Mouse (Mus musculus): ENCODE measurements around the gene Ciita.

The Ciita gene

DNA sequence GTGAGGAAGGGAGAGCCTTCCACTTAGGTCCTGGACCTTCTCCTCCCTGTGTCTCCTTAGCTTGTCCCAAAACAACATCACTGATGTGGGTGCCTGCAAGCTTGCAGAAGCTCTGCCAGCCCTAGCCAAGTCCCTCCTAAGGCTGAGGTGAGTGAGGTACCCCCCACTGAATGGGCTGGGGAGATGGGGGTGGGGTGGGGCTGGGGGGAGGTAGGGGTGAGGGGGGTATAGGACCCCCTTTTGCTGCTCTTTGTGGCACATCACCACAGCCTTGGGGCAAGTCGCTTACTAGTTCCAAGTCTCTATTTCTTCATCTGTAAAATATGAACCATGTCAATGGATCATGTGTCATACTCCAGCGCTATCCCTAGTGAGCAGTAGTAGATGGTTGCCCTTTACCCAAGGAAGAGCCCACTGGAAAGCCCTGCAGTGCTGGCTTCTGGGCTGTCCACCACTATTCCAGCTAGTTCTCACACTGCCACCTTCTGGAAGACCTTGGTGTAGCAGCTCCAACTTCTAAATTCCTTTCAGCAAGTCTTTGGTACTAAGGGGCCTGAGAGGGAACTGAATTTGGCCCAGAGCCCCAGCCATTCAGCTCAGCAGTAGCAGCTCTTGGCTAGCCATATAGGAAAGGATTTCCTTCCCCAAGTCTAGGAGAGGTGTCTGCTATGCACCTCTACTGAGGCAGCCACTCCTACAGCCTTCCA, 41.2 kb downstream of the Ciita start:
- DNase-seq (ENCODE audit: low spot score), result peak; percentile 91

DNA sequence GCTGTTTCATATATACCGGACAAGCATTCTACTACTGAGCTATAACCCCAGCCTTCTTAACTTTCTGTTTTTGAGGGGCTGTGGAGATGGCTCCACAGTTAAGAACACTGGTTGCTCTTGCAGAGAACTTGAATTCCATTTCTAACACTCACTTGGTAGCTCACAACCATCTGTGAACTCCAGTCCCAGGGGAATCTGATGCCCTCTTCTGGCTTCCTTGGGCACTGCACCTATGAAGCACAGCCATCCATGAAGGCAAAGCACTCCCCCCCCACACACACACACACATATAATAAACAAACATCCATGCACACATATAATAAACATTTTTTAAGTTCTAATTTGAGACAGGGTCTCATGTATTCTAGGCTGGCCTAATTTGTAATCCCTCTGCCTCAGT, 43.0 kb downstream of the Ciita start:
- DNase-seq (ENCODE audit: low spot score), result peak; percentile 83

DNA sequence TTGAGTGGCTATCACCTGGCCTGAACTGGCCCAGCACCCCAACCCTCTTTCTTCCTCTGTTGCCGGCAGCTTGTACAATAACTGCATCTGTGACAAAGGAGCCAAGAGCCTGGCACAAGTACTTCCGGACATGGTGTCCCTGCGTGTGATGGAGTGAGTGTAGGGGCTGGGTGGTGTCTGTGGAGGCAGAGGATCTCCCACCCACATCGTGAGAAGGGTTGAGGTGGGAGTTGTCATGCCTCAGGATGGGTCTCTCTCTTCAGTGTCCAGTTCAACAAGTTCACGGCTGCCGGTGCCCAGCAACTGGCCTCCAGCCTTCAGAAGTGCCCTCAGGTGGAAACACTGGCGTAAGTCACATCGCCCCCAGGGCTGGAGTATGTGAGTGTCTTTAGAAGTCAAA, 43.8 kb downstream of the Ciita start:
- DNase-seq (ENCODE audit: low spot score), result no peak

DNA sequence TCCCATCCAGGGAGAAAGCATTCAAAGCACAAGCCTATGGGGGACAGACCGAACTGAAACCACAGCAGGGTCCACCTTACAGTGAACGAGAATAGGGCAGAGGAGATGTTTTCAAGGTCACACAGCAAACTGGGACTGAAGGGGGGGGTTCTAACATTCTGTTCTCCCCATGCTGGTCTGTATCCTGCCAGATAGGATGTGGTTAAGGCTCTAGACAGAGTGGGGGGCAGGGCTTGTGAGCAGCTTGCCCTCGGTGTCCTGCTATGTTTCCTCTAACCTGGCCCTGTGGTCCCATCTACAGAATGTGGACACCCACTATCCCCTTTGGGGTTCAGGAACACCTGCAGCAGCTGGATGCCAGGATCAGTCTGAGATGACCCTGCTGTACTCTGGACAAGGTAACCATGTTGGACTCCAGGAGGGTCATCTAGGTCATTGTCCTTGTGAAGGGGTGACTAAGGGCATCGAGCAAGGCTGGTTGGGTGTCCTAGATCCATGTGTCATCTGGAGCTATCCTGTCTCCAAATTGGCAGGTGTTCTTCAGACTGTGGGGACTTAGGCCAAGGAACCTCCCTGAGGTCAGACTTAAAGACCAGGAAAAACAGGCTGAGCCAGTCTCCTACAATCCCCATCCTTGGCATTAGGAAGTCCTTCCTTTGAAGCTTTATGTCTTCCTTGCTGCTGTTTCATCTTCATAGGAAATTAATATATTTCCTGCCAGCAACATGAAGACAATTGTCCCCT, 45.2 kb downstream of the Ciita start:
- DNase-seq (ENCODE audit: low spot score), result no peak

DNA sequence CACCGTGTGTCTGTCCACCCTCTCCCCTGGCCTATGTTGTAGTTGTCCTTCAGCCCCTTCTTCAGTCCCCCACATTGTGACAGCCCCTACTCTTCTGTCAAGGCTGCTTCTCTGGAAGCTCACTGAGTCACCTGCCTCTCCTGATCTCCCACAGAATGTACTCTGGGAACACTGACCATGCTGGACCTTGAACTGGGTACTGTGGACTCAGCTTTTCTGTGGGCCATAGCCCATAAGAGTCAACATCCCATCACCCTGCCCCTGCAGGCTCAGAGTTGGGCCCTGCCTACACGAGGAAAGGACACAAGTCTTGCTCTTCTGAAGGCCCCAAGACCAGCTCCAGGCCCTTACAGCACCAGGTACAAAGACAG, 45.7 kb downstream of the Ciita start:
- DNase-seq (ENCODE audit: low spot score), result no peak

DNA sequence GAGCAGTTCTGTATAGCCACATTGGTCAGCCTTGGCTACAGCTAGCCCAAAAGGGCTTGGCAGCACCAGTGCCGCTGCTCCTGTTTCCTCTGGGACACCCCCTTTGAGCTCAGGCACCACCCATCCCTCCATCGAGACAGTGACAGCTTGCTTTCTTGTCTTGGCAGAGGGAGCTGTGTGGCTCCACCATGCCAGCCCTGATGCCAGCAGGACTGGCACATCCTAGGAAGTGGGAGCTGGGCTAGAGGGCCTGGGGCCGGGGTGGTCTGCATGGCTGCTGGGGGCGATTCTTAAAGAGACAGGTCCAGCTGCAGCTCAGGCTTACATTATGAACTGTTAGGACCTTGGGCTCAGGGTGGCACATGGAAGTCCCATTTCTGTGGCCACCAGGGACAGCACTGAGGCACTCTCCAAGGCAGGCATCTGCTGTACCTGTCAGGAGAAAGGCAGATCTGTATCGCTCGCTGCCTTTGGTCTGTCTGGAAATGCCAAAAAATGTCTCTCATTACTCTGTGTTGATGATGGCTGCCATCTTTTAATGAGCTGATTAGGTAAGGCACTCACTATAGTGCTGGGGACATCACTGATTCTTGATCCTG, 47.3 kb downstream of the Ciita start:
- no peak for DNase-seq (ENCODE audit: low spot score)

DNA sequence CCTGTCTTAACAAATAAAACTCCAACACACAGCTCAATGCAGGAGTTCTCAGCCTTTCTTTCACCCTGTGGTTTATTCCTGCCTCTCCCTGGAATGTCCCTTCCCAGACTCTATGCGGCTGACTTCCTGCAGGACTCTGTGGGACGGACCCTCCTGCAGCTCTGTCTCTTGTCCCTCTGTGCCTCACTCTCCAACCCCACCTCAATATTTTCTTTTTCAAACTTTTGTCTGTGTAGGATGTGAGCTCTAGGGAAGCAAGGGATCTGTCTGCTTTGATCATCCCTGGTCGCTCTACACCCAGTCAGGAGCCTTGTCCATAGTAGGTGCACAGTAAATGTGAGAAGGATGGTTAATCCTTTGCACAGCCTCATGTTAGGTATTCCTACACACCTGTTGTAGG, 48.5 kb downstream of the Ciita start:
- no peak for DNase-seq (ENCODE audit: low spot score)

DNA sequence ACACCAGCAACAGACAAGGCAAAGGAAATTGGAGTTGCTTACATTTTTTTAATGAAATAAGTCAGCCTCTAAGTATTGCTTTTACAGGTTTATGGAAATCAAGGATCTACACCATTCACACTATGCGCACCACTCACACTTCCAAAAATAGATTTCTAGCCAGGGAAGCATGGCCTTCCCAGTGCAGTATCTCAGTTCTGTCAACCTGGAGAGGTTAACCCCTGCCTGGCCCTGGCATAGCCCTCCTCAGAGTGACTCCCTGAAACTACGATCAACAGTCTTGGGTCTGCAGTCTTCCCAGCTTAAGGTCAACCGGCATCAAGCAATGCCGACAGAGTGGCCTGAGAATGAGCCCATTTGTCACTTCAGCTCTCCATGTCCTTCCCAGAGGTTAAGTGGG, 50.3 kb downstream of the Ciita start:
- DNase-seq (ENCODE audit: low spot score), result no peak

DNA sequence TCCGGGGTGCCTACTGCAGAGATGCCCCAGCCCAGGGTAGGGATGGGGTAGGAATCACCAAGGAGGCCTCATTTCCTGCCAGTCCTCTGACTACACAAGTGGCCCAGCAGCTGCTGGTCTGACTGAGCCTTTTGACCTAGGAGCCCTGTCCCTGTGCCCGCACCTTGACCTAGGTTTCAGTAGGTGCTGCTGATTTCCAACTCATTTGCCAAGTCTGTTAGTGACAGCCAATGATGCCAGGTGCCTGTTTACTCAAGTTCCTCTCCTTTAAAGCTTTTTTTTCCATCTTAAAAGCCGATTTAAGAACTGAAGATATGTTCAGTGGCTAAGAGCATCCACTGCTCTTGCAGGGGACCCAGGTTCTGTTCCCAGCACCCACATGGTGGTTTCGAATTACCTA, 53.9 kb downstream of the Ciita start:
- no peak for DNase-seq (ENCODE audit: low spot score)

DNA sequence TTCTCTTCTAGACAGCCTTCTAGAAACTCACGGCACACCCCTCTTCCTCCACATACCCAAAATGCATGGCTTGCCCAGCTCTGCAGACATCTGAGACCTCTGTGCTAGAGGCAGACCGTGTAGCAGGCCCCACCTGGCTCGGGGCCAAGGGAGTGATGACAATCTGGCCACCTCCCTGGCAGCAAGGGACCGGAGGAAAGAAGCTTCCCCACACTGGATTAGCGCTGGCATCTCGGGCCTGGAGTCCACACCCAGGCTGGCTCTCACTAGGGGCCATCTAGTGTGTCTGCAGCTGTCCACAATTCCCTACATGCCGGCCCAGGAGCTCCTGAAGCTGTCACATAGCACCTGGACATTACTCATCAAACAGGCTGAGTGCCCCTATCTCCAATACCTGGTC, 54.7 kb downstream of the Ciita start:
- DNase-seq (ENCODE audit: low spot score), result no peak

DNA sequence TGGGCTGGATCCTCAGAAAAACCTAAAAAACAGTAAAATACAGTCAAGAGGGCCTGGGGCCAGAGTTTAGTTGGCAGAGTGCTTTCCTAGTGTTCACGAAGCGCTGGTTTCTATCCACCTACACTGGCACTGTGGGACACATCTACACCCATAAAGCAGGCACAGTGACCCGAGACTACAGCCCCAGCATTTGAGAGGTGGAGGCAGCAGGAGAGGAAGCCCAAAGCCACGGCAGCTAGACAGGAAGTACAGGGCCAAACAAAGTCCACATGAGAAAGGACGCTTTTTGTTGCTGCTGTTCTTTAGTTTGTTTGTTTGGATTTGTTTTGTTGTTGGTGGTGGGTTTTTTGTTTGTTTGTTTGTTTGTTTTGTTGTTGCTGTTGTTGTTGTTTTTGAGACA, 56.5 kb downstream of the Ciita start:
- no peak for DNase-seq (ENCODE audit: low spot score)

DNA sequence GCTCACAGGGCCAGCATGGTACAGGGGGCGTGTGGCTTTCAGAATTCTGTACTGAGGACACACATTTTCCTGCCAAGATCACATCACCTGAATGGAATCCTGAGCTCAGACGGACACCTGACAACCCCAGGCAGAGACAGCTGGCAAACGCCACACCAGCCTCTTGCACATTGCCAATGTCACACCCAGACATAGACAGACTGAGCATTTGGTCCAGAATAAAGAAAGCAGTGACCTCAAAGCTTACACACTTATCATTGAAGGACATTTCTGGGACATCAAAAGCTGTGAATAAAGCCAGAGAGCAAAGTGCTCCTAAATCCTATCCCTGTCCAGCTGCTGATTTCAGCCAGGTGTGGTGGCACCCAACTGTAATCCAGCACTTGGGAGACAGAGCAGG, 57.1 kb downstream of the Ciita start:
- DNase-seq (ENCODE audit: low spot score), result no peak

DNA sequence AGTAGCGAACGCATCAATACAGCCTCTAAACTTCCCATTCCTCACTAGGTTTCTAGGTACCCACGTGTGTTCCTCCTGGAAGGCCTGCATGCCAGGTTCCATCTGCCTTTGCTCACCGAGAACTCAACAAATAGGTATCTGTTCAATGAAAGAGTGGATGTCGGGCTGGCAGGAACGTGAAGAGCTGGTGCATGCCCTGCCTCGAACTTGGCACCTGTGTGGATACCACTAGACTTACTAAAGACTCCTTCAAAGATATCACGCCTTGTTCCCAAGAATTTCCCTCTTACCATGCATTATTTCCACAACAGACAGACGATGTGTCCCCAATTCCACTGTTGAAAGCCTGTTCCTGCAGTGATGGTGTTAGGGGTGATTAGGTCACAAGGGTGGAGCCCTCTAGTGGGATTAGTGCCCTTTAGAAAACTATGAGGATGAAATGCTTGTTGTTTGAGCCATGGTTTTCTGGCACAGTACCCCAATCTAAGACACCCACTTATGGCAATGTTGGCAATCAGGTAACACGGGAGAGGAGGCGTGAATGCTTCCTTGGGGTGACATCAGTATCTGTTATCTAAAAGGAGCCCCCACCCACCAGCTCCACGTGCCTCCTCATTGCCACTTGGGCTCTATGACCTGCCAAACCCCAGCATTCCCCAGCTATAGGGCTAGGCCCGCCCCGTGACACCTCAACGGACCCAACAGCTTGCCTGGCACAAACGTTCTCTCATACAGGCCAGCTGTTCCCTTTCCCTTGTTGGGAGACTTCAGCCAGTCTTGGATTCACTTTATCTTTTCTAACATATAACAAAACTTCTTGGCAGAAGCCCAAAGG, 61.1 kb downstream of the Ciita start:
- DNase-seq (ENCODE audit: low spot score), result no peak

DNA sequence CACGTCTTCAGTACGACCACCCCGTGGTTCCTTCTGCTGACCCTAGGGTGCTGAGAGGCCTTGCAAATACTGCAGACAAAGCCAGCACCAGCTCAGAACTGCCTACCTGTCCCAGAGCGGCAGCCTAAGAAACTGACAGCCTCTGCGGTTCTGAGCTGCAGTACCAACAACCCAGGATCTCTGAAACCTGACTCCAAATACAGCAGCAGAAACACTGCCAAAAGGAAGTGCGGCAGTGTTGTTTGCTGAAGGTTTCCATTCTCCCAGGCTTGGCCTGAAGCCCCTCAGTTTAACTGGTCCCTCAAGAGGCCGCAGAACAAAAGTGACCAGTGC, 61.7 kb downstream of the Ciita start:
- DNase-seq (ENCODE audit: low spot score), result no peak

DNA sequence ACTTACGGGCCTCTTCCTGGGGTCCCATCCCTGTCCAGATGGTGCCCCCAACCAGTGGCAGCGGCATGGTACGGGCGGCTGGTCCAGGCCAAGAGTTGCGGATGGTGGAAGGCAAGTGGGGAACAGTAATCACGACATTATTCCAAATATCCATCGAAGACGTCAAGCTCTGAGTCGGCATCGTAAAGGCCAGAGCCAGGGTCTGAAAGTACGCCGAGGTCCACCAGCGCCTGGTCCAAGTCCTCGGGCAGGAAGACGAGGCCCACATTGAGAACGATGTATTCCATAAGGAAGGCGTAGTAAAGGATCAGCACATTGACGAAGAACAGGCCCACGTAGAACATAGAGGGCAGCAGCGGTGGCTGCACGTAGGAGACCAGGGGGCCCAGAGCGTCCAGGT, 62.4 kb downstream of the Ciita start:
- DNase-seq (ENCODE audit: low spot score), result no peak

DNA sequence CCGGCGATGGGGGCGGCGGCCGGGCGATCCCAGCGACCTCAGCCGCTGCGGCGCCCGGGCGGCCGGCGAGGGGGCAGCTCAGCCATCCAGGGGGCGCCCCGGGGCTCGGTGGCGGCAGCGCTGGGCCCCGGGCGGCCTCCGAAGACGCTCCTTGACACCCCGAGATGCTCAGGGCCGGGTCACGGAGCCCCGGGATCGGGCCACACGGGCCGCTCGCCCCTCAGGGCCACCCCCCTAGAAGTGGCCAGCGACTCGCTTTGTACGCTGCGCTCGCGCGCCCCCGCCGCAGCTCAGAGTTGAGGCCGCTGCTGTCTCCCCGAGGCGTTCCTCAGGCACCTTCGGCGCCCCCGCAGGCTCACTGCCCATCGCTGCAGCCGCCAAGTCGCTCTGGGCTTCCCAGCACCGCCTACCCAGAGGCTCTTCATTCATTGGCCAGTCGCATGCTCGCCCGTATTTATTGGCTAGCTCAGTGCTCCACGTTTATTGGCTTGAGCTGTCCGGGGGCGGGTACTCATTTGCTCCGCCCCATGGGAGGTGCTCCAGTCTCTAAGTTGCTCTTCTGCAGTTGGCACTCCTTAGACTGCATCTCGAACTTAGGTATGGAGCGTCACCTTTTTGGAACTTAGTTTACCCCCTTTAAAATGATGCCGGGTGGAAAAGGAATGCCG, 63.0 kb downstream of the Ciita start, which contains the start of gene Dexi:
Gene Dexi, minus strand, starts transcription at position 357 of the 668 bp plus-strand sequence.
- peak; percentile 97 for DNase-seq (ENCODE audit: low spot score)

DNA sequence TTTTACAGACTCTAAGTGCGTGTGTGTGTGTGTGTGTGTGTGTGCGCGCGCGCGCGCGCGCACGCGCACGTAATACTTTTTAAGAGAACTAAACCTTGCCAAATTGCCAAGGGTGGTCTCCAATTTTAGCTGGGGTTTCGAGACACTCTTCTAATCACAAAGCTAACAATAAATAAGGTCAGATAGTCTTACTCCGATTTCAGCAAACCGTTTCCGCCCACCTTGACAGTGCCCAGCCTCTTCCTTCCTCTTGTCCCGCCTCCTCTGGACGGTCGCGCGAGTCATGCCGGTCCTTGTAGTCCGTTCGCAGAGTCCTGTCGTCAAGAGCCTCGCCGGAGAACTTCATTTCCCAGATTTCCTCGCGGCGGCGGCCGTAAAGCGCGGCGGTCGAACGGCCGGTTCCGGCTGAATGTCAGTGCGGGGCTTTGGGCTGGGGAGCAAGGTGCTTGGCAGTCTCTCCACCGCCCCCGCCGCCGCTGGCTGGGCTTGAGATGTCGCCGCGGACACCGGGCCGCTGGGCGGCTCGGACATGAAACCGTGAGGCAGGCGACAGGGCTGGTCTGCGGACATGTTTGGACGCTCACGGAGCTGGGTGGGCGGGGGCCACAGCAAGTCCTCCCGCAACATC, 65.2 kb downstream of the Ciita start, which contains the start of gene Clec16a:
Gene Clec16a, plus strand, starts transcription at position 345 of the 628 bp plus-strand sequence.
- peak; percentile 96 for DNase-seq (ENCODE audit: low spot score)

DNA sequence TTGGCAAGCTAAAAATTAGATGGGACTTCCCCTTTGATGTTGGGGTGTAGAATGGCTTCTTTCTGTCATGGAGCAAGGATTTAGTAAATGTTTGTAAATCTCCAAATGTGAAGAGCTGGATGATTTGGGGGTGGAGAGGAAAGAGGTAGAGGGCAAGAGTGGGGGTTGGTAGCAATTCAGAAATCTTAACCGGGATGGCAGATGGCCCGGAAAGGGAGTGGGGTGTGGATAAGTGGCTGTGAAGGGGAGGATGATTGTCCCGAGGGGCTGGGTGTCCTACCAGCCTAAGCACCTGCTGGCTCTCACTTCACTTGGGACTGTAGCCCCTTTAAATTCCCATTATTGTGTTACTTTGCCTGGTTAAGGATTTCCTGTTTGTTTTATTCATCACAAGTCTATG, 67.0 kb downstream of the Ciita start:
- no peak for DNase-seq (ENCODE audit: low spot score)

DNA sequence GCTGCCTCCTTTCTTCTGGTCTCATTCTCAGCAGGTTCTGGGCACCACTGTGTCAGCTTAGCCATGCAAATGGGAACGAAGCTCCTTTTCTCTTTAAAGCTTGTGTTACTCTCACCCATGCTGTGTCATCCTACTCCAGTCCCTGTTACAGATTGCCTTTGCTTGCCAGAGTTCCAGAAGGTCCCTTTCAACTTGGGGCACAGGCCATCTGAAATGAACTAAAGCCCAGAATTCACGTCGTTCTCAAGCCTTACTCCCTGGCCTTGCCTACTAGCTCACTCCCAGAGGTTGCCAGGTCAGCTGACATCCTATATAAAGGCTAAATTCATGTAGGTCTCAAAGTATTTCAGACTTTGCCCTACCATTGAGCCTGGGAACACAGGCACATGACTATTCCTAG, 69.1 kb downstream of the Ciita start:
- DNase-seq (ENCODE audit: low spot score), result no peak

DNA sequence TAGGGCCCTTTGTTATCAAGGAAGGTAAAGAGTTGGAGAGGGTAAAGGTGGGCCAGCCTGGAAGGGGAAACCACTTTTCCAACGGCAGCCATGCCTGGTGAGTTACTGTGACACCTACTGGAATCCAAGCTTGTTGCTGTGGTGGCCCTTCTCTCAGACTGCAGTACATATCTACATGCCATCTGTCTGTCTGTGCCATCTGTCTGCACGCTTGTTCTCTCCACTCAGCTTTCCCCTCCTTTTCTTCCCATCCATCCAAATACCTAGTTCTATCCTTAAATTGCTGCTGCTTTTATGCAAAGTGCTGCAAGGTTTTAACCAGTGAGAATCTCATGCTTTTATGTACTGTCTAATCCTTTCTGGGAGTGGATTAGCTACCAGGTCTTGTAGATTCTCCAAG, 69.7 kb downstream of the Ciita start:
- peak; percentile 68 for DNase-seq (ENCODE audit: low spot score)

DNA sequence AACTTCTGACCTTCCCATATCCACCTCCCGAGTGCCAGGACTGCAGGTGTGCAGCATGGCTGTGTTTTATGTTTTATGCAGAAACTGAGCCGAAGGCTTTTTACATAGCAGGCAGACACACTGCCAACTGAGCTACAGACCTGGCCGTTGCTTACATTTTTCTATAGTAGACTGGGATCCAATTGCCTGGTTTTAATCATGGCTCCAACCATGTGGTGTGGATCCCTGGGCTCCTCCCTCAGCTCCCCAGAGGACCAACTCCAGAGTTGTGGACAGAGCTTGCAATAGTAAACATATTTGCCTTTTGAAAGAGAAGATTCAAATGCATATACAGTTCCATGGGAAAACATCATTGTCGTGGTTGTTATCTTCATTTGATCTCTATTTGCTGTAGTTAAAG, 71.7 kb downstream of the Ciita start:
- DNase-seq (ENCODE audit: low spot score), result no peak

DNA sequence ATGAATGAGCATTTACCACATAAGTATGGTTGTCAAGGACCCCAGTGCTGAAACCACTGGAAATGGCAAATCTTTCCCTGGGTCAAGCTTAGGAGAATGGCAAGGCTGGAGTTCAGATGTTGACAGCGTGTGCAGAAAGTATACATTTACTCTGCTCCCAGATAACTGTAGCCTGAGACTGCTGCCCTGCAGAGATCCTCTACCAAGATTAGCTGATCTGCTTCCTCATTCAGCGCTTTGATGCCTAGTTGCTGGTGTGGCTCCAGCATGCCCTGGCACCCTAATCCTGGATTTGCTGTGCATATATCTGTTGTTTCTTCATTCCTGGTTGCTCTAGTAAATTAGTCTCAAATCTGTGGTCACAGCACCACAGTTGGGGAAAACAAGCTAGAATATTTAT, 74.0 kb downstream of the Ciita start:
- no peak for DNase-seq (ENCODE audit: low spot score)

Measured in layer of hippocampus, adult 11-12 months (tissue).